Mouse (Mus musculus) embryo, embryonic 11 days (tissue): Measurements from ENCODE around the gene Wfdc13.
"Not testable (repeated sequence)": the region's sequence is repeated elsewhere in the genome, so short reads cannot be mapped to it uniquely, and the experiment has no call there.

Experiments used
- DNase-seq: peaks from one replicate; pipeline ENCODE4 v3.0.0-alpha.2; 2015

Gene Wfdc13

GRCm38 (mm10) chr2:164716194-164716786 lies 31.4 kb downstream of the Wfdc13 start:
- DNase-seq, result not testable (repeated sequence)

- DNase-seq, result no peak
Measured at GRCm38 (mm10) chr2:164723276-164723675, 38.4 kb downstream of the Wfdc13 start.

GRCm38 (mm10) chr2:164725895-164726619 lies 41.1 kb downstream of the Wfdc13 start:
- DNase-seq, result peak; percentile 88

GRCm38 (mm10) chr2:164731719-164732118 lies 46.8 kb downstream of the Wfdc13 start:
- no peak for DNase-seq

GRCm38 (mm10) chr2:164733259-164733658 lies 48.4 kb downstream of the Wfdc13 start:
- DNase-seq, result no peak

GRCm38 (mm10) chr2:164734839-164735238 lies 49.9 kb downstream of the Wfdc13 start:
- no peak for DNase-seq

- DNase-seq, result no peak
Measured at GRCm38 (mm10) chr2:164735446-164735845, 50.5 kb downstream of the Wfdc13 start.
